Mouse (Mus musculus): ENCODE data around the gene Mbl1.

GRCm38 (mm10) chr14:41147356-41147755 is 3.9 kb upstream of the Mbl1 start:
- TF ChIP-seq GATA1 (IDR thresholded peaks at IDR 0.05; ENCODE audit: low read length) = no peak
- no peak for TF ChIP-seq TAL1 (IDR thresholded peaks at IDR 0.05; ENCODE audit: low read length)

Data from erythroblast, embryonic 14.5 days (primary cell).